Mouse (Mus musculus) heart, postnatal 36 days (tissue): ENCODE measurements at regions not wholly inside any gene's neighbourhood (a gene's known extent, or its start where the extent isn't known, plus 50 kb on each side); places are given as distances from the start of the nearest gene placed in this dataset.

ENCODE experiments used
- DNase-seq, 2 experiments: peaks; one replicate each; pipeline ENCODE4 v3.0.0; 2021 to 2022
- intact Hi-C: fragments of 180-260 bp; cut with DNase I; formaldehyde crosslinking; loops from one replicate; pipeline ENCODE4 v1.15.1; 2025

- intact Hi-C loops = no loop called here
Measured at GRCm38 (mm10) chr8:126159485-126159884, 138.9 kb upstream of the Slc35f3 start.

GRCm38 (mm10) chr8:126160356-126160975, 137.9 kb upstream of the Slc35f3 start:
- intact Hi-C loops = no loop called here
- no peak for DNase-seq

More at GRCm38 (mm10) chr8:126159485-126159884, 138.9 kb upstream of the Slc35f3 start:
- DNase-seq = no peak

DNA sequence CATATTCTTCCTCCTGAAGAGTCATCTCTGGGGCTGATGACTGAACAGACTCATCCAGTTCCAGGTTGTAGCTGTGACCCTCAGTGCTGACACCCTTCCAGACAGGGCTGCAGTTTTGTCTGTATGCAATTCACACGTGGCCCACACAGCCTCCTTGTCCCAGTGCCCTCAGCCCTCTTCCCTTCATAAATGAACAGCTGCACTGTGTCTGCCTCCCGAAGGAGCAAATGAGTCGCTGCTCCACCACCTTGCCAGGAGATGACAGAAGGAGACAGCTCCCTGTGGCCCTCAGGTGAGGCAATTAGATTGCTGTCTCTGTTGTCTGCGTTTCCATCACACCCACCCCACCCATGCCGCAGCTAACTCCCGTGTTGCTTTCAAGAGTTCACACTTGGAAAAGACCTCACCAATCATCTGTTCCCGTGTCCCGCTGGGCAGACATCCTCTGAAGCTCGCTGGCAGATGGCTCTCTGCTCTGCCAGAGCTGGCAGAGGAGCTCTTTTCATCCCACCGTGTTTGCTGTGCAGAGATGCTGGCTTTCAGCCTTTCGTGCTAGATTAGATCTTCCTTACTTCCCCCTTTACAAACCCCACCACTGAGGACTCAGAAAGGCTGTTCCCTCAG, 135.5 kb upstream of the Slc35f3 start:
- intact Hi-C loops = no loop called here

GRCm38 (mm10) chr8:126163954-126164353, 134.4 kb upstream of the Slc35f3 start:
- intact Hi-C loops = no loop called here
- DNase-seq = no peak

More for the DNA sequence above, 135.5 kb upstream of the Slc35f3 start:
- no peak for DNase-seq

DNA sequence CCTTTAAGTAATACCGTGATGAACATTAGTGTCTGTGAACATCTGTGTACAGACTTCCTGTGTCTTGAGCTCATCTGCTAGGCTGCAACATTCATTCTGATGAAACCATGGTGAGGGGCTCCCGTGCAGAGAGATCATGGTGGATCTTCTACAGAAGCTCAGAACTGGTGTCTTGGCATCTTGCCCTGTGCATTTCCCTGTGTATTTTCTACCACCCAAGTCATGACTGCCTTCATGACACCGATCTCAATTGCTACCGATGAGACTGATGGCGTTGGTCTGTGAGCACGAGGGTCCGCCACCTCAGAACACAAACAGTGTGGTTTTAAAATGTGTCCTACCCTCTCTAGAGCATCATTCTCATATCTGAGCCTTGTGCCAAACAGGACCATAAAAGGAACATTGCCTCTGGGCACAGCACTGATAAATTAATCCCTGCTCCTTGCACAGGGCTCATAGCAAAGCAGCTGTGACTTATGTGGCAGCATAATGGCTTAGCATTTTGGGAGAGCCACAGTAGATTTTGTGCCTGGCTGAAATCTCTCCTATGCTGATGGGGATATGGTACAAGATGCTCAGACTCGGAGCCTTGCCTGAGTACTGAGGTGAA, 132.8 kb upstream of the Slc35f3 start:
- no peak for DNase-seq
- intact Hi-C loops = no loop called here

GRCm38 (mm10) chr8:126166394-126166793, 132.0 kb upstream of the Slc35f3 start:
- intact Hi-C loops = no loop called here

DNA sequence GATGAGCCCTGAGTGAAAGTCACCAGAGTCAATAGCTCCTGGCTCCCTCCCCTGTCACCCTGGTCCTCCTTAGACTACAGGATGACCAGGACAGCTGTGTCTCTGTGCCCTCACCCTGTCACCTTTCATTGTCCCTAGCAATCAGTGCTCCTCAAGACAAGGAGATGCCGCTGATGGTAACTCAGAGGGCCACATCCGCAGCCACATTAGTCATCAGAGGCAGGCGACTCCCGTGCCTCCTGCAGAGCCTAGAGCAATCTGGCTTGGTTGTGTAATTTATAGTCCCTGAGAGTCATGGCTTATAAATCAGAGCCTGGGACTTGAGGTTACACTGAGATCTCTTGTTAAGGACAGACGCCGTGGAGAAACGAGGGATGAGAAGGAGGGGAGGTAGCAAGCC, 123.9 kb upstream of the Slc35f3 start:
- DNase-seq = no peak
- intact Hi-C loops = no loop called here

More at GRCm38 (mm10) chr8:126166394-126166793, 132.0 kb upstream of the Slc35f3 start:
- DNase-seq = no peak

DNA sequence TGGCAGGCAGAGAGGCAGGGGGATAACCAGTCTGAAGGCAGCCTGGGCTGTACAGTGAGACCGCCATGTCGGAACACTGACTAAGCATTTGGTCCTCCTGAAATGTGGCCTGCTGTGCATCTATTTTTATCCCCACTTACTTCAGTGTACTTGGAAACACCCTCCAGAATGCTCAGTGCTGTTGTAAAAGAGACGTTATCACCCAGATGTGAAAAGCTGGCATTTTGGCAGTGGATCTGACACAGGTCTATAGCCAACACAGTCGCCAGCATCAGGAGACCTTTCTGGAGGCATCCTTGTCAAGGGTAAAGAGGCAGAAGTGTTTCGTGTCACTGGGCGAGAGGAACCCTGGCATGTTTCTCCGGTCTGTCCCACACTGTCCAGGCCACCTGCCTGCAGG, 122.1 kb upstream of the Slc35f3 start:
- peak in 1 of 2 experiments; percentile 9 for DNase-seq

GRCm38 (mm10) chr8:126177855-126178254, 120.5 kb upstream of the Slc35f3 start:
- intact Hi-C loops = no loop called here
- no peak for DNase-seq

More for the DNA sequence above, 122.1 kb upstream of the Slc35f3 start:
- intact Hi-C loops = no loop called here

DNA sequence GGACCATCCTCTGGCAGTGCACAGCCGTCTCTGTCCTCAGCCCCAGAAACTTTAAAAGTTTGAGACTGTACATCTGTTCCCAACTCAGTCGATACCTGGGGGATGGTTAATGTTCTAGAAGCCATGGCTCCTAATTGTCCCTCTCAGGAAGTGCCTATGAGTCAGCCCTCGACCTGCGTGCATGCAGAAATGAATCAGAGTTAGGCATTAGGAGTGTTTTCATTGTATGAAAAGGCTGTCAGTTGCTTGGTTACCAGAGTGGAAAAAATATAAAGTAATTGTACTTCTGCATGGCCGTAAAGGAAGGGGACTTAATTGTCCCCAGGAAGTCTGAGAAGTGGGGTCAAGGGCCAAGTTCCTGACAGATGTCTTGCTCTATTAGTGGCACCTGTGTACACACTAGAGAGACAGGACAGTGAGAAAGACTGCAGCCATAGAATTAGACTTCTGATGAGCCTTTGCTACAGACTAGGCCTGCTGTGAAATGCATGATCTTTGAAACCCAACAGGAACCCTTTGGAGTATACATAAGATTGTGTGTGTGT, 109.5 kb upstream of the Slc35f3 start:
- no peak for DNase-seq
- intact Hi-C loops = no loop called here

DNA sequence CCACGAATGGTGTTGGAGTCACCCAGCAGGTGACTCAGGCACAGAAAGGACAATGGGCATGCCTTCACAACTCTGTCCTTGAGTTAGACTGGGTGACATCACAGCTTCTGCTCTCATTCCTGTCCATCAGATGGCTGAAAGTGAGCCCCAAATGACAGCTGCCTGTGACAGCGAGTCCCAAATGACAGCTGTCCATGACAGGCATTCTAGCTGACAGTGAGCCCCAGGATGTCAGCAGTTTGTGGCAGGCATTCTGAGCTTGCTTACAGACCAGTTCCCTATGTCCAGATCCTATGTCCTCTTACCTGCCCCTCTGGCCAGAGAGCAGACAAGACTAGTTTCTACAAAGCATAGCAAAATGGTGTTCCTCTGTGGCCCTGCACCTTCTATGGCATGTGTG, 102.7 kb upstream of the Slc35f3 start:
- intact Hi-C loops = no loop called here
- no peak for DNase-seq

GRCm38 (mm10) chr8:126210561-126210960, 87.8 kb upstream of the Slc35f3 start:
- intact Hi-C loops = no loop called here
- no peak for DNase-seq

GRCm38 (mm10) chr8:126212802-126213201, 85.6 kb upstream of the Slc35f3 start:
- intact Hi-C loops = no loop called here

GRCm38 (mm10) chr8:126214571-126214970, 83.8 kb upstream of the Slc35f3 start:
- intact Hi-C loops = no loop called here
- no peak for DNase-seq

More at GRCm38 (mm10) chr8:126212802-126213201, 85.6 kb upstream of the Slc35f3 start:
- no peak for DNase-seq

GRCm38 (mm10) chr8:126216391-126216790, 82.0 kb upstream of the Slc35f3 start:
- no peak for DNase-seq
- intact Hi-C loops = no loop called here

- intact Hi-C loops = no loop called here
- DNase-seq = no peak
Measured at GRCm38 (mm10) chr8:126221631-126222030, 76.7 kb upstream of the Slc35f3 start.

GRCm38 (mm10) chr8:126231801-126232200, 66.6 kb upstream of the Slc35f3 start:
- intact Hi-C loops = no loop called here
- no peak for DNase-seq

DNA sequence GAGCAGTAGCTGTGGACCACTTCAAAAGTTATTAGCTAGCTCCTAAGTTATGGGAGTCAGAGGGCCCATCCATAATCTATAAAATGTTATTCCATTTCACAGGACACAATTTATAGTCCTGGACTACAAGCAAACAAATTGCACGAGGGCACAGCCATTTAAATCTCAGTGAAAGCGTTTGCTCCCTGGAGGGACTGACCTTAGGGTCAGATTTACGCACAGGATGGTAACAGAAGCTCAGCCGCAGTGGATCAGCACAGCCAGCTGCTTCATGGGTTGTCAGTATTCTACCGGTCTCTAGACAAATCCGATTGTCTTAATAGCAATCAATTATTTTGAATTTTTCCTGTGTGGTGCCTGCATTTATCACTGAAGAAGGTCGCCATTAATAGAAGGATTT, 65.8 kb upstream of the Slc35f3 start:
- DNase-seq = no peak
- intact Hi-C loops = no loop called here

DNA sequence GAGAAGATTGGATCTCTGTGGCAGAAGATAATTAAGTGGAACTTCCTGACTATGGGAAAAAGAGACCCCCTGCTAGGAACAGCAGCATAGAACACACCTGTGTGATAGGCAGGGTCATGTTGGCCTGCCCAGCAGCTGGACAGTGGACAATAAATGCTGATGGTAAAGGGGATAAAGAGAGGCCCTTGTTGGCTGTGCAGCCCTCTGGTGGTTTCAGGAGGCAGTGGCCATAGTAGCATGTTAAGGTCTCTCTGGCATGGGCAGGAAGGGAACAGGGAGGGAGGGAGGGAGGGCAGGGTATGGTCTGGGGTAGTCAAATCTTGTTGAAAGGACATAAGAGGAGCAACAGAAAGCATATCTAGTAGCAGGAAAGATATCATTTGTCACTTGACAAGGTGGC, 58.7 kb upstream of the Slc35f3 start:
- intact Hi-C loops = no loop called here

GRCm38 (mm10) chr8:126244321-126244720, 54.0 kb upstream of the Slc35f3 start:
- intact Hi-C loops = no loop called here
- DNase-seq = no peak

More for the DNA sequence above, 58.7 kb upstream of the Slc35f3 start:
- DNase-seq = no peak
